Mouse (Mus musculus) urinary bladder, adult 18-20 months (tissue): Measurements from ENCODE around the gene Tes3-ps.

Experiments
- DNase-seq, 2 experiments: peaks; one replicate each; pipeline ENCODE4 v3.0.0; 2022; ENCODE audit warnings: low spot score in 2 of 2, mixed read lengths in 2 of 2

The Tes3-ps gene

GRCm38 (mm10) chr13:49504510-49504909, 11.4 kb downstream of the Tes3-ps start, which contains the start of gene Ecm2:
Gene Ecm2, plus strand, starts transcription at chr13:49504810.
- DNase-seq, result no peak

DNA sequence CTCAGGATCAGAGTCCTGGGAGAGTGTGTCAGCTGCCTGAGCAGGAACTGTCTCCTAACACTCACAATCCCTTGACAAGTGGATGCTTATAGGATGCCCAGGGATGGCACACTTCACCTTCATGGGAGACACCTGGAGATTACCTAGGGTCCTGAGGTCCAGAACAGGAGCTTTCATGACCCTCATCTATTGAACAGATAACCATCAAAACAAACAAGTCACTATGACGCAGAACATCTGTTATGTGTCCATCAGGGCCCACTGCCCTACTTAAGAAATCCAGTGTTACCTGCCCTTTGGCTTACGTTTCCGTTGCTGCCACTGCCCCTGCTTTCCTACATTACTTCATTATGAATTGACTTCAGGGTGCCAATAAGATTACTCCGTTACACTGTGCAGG, 12.7 kb downstream of the Tes3-ps start:
- DNase-seq, result no peak

- no peak for DNase-seq
Measured at GRCm38 (mm10) chr13:49507176-49507575, 14.1 kb downstream of the Tes3-ps start.

DNA sequence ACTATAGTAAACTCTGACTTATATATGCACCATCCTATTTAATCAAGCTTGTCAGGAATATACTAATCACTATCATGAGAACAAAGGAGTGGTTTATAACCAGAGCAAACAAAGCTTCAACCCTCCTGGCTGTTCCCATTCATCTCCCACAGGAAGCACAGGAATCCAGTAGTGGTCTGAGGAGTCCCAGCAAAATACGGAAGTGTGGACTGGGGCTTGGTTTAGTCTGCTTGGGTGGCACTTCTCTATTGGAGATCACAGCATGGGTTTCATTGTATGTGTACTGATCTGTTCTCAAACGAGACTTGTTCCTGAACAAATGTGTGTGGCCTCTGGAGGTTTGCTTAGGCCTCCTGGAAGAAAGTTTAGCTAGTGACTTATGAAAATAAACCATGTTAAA, 25.6 kb downstream of the Tes3-ps start:
- DNase-seq, result no peak

GRCm38 (mm10) chr13:49526235-49526634, 33.1 kb downstream of the Tes3-ps start:
- DNase-seq, result no peak

GRCm38 (mm10) chr13:49530636-49531035, 37.5 kb downstream of the Tes3-ps start:
- no peak for DNase-seq

DNA sequence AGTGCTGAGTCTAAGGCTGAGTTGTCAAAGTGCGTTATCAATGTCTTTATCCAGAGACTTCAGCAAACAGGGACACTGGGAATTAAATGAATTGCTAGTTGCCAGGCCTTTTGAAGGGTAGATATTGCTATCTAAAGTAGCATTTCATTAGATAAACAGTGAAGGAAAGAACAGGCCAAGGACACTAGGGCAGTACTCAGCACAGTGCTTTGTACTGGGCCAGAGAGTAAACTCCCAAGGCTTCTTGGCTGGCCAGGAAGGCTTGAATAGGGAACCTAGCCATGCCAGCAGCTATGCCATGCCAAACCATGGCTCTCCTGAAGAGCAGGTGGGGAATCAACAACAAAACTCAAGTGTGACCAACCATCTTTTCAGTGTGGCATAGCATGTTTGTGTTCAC, 43.8 kb downstream of the Tes3-ps start:
- DNase-seq, result no peak

- DNase-seq, result no peak
Measured at GRCm38 (mm10) chr13:49538693-49539092, 45.6 kb downstream of the Tes3-ps start.

DNA sequence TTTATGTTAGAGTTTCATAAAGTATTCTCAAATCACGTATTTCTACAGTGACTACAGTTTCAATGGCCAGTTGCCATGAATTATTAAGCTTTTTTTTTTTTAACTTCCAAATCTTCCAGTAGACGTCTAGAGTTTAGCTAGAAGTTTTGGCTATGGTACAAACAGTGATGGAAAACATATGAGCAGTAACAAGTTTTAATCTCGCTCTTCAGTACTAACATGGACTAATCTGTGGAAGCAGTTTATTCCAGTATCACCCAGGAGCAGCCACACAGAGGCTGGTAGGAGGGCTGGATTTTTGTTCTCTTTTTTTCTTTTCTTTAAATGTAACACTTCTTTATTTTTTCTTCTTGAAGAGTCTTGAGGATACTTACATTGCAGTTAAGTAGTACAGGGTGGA, 51.2 kb downstream of the Tes3-ps start, which contains the start of gene Aspn:
TSS of gene Aspn (plus strand) at position 165 of the 400 bp plus-strand sequence.
- DNase-seq, result no peak

DNA sequence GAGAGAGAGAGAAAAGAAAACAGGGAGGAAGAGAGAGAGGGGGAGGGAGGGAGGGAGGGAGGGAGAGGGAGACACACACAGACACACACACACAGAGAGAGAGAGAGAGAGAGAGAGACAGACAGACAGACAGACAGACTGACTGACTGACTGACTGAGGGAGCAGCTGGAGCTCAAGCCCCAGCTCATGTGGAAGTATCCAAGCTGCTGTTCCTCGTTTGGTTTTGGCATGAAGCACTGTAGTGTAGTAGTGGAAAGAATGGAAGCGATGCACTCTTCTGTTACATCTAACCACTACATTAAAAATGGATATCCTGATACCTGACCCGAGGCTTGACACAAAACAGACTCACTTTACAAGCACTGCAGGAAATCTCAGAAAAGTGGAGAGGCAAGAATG, 52.5 kb downstream of the Tes3-ps start:
- DNase-seq, result no peak
